Mouse (Mus musculus) heart, postnatal 36 days (tissue): Measurements from ENCODE around the gene Fbxl5. TPM values are rescaled to one million over a fixed set of nuclear protein-coding genes. Genes with fewer than 3 reads are reported as not detected.

Source experiments
- DNase-seq, 2 experiments: peaks; one replicate each; pipeline ENCODE4 v3.0.0; 2021 to 2022
- intact Hi-C: fragments of 180-260 bp; cut with DNase I; formaldehyde crosslinking; loops from one replicate; pipeline ENCODE4 v1.15.1; 2025
- total RNA-seq, 2 experiments: library from RNA; stranded (reverse); gene quantifications; 2 replicates each; pipeline ENCODE4 v1.2.3; 2021

Gene Fbxl5
- total RNA-seq, 2 experiments from 2014 or later, result 37.6 to 38.0 TPM

DNA sequence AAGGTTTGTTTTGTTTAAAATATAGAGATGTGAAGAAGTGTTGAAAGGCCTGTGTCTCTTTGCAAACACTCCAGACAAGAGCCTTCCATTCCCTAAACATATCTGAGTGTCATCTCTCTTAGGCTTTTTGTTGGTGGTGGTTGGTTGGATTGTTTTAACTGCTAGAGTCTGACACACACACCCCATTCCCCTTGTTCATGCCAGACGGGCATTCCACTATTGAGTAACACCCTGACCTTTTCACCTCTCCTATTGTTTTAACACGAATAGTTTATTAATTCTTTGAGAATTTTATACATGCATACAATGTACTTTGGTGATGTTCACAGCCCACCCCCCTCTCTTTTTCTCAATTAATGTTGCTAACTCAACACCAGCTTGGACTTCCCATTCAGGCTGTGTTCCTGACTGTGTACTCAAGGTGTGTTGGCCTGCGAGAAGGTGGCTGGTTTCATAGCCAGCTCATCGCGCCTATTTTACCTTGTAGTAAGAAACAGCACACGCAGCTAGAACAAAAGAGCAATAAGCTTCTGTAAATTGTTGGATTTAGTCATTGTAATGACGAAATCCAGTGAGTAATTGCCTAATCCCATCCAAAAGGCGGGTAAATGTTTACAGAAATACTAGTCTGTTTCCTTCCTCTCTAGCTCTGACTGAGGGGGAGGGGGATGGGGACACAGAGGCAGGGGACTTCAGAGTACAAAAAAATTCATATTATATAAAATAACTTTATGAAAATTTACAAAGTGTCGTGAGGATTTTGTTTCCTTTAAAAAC lies 33.3 kb downstream of the Fbxl5 start:
- no peak for DNase-seq
- intact Hi-C loops, result loop anchor here (10.0 kb wide), 1 partner anchor 553 kb away; the partner anchor contains the start of gene Cpeb2

DNA sequence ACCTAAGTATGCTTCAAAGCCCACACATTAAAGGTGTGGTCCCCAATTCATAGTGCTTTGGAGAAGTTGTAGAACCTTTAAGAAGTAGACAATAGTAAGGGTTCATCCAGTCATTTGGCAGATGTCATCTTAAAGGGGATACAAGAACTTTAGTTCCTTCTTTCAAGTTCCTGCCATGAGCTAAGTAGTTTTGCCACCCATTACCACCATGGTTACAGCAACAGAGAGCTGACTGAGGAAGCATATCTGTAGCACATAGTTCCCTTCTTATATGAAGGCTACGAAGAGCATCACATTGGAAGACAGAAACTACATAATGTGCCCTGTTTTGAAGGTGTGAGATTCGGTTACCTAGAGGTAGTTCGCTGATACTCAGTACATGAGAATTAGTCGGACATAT lies 34.8 kb downstream of the Fbxl5 start:
- DNase-seq, result no peak
- intact Hi-C loops, result loop anchor here (10.0 kb wide), 1 partner anchor 552 kb away; the partner anchor contains the start of gene Cpeb2

DNA sequence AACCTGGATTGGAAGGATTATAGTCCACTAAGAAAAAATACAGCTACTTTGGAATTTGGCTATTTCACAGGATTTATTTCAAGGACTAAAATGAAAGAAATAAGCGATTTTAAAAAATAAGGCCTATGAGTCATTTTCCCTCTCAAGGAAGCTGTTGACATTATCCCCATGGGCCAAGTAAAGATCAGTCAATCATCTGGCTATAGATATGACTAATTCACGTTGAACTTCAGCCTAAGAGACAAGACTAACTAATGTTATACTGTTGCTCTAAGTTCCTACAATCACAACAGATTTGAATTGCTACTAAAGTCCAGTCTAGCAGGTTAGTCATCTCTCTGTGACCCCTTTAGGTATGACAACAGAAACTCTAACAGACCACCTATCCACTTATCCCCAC lies 37.4 kb downstream of the Fbxl5 start:
- intact Hi-C loops, result loop anchor here (5.0 to 10.0 kb wide), 2 partner anchors 549 to 1668 kb away; partner anchors contain the start of genes Clrn2, Cpeb2 and Qdpr
- no peak for DNase-seq

DNA sequence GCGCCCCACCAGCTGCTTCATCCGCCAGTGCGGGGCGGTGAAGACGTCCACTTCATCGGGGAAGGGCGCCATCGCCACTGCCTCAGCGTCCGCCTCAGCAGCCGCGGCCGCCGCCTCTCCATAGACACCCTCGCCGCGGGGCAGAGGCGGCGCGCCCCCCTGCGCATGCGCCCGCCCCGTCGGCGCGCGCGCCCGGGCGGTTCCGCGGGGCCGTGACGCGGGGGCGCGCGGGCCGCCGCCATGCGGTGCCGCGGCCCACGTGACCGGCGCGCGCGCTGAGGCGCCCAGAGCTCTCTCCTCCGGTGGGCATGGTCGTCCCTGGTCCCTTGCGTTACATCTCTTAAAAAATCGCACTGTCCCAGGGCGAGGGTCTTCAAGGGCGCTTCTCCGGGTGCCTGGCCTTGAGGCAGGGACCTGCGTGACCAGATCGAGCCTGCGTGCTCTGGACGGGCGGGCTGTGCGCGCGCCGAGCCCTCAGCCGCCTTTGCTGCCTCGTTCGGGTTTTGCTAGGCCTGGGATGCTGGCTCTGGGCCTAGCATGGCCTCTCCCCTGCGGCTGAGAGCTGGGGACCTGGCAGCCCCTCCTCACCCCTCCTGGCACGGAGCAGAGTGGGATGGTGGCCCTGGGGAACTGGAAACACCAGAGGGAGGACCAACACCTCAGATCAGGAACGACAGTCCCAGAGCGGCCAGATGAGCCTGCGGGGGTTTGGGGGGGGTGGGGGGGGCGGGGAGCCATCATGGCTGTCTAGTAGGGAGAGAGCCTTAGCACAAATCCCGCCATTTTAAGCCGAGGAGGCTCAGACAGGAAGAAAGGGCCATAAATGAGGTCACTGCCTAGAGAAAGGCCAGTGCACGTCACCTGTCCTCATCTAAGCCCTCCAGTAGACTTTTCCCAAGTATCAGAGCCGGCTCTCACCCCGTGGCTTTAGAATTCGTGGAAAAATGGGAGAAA lies 39.2 kb downstream of the Fbxl5 start:
- intact Hi-C loops, result loop anchor here (5.0 to 10.0 kb wide), 2 partner anchors 547 to 1670 kb away; partner anchors contain the start of genes Clrn2, Cpeb2 and Qdpr
- peak; percentile 80 to 85 for DNase-seq

DNA sequence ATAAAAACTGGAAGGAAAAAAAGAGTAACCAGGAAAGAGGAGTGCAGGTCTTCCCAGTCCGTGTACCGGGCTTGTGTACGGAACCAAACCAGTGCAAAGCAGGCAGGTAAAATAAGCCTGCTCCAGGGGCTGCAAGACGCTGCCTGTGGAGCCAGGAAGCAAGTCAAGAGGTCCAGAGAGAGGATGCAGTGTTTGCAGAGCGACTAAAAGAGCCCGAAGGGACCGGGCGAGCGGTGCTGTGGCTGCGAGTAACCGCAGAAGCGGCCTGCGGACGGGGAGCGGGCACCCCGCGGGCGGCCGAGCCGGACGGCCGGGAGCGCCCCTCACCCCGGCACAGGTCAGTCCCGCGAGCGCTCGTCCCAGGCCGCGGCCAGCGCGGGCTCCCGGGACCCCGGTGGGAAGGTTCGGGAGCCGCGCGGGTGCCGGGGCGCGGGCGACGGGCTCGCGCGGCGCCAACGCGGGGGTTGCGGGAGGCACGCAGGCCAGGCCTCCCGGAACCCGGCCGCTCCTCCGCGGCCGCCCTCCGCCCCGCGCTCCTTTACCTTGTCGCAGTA lies 39.9 kb downstream of the Fbxl5 start:
- DNase-seq, result peak in 1 of 2 experiments; percentile 45

DNA sequence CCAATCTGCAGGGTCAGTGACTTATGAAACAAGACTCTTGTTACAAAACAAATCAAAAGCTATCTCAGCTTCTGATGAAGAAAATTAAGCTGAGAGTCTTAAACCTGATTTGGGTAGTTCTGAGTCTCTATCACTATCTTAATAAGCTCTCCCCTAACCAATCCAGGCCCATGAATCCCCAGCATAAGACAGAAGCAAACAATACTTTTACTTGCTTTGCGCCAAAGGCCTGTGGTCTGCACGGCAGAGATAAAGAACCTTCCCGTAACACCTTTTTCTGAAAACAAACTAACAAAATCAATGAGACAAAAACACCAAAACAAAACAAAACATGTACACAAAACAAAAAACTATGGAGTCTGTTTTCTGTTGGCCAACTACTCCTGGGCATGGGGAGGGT lies 42.9 kb downstream of the Fbxl5 start:
- intact Hi-C loops, result no loop called here
- no peak for DNase-seq

More for the DNA sequence above, 39.9 kb downstream of the Fbxl5 start:
- intact Hi-C loops, result loop anchor here (5.0 to 10.0 kb wide), 2 partner anchors 547 to 1671 kb away; partner anchors contain the start of genes Clrn2, Cpeb2 and Qdpr

DNA sequence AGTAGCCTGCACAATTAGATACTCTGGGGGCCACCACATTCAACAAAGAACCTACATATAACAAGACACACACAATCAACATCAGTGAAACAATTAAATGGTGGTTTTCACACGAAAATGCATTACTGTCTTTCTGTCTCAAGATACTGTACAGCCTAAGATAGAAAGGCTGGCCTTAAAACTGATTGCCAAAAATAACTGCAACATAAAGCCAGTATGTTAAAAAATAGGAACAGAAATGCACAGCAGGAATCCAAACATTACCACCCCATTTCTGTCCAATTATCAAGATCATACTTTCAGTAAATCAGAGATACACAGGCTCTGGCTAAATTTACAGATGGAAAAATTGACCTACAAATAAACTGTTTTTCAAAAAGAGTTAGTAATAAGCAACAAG lies 44.4 kb downstream of the Fbxl5 start:
- DNase-seq, result no peak
- intact Hi-C loops, result no loop called here

DNA sequence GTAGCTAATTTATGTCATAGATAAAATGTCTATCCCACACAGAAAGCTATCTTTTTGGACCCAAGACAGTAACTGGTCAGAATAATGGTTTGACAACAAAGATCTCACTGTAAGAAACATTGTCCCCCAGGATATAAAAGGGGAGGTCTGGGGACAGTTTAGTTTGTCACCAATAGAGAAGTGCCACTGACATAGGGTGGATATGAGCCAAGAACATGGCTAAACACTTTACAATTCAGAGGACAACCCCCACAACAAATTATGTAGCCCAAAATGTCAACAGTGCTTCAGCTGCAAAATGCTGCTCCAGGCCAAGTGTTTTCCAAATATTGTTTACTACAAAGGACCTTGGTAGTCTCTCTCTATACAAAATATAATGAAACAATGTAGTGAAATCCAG lies 45.0 kb downstream of the Fbxl5 start:
- intact Hi-C loops, result no loop called here
- DNase-seq, result no peak

DNA sequence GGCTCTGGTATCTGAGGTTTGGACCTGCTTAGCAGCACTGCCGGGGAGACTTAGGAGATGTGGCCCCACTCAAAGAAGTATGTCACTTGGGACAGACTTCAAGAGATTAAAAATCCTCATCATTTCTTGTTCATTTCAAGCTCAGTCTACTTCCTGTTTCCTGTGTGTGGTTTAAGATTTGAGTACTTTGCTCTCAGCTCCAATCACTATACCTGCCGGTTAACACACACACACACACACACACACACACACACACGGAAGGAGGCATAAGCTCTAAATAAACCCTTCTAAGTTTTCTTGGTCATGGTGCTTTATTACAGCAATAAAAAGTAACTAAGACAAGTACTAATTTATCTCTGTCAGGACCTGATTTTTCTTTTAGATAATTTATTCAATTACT lies 49.9 kb downstream of the Fbxl5 start:
- DNase-seq, result no peak
- intact Hi-C loops, result no loop called here

DNA sequence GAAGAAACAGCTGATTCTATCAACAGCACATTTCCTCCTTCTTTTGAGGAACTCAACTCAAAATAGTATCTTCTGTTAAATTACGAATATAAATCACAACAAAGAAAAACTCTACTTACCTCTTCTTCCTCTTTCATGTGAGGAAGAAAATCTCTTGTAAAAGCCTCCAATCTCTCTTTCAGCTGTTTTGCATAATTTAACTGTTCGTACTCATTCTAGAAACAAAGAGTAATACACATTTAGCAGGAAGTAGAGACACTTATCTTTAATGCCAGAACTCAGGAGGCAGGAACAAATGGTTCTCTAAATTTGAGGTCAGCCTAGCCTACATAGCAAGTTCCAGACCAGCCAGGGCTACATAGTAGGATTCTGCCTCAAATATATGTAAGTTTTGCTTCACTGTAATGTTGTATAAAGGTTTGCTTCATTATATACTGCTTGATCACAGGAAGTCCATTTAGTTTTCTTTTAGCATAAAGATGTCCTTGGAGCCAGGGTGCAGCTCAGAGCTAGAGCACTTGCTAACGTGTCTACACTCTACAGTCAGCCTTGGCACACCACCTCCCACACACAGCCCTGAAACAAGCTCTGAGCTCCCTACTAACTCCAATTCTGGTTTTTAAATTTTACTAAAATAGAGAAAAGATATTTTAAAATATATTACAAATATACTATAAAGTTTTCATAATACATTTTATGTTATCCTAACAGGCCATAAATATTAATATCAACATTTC lies 50.7 kb downstream of the Fbxl5 start:
- no peak for DNase-seq

DNA sequence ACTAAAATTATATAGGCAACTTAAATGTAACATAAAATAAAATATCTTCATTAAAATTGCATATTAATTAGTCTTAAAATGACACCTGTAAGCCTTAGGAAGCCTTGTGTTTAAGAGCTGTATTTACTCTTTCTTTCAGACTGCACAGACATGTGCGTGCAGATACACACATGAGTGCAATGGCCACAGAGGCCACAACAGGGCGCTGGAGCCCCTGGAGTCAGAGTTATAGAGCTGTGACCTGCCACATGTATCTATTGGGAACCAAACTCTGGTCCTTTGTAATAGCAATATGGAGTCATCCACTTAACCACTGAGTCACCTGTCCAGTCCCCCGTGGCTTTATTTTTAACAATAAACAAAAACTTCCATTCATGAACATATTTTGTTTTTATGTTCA lies 72.3 kb downstream of the Fbxl5 start:
- intact Hi-C loops, result no loop called here
- DNase-seq, result no peak

More for the DNA sequence above, 50.7 kb downstream of the Fbxl5 start:
- intact Hi-C loops, result no loop called here

DNA sequence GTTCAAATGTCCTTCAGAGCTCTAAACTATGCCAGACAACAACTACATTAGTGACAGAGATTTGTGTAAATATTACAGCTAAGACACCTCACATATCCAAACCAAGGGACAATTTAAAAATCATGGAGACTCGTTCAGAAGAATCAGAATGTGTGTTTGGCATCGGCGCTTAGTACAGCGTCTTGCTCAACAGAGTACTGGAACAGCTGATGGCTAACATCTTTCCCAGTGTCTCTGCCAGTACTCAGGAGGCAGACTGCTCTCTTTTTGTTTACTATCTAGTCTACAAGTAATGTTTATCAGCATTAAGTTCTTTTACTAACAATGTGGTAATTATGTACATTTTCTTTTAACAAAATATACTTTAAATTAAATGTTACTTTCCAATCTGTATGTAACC lies 73.4 kb downstream of the Fbxl5 start:
- DNase-seq, result no peak
- intact Hi-C loops, result no loop called here

DNA sequence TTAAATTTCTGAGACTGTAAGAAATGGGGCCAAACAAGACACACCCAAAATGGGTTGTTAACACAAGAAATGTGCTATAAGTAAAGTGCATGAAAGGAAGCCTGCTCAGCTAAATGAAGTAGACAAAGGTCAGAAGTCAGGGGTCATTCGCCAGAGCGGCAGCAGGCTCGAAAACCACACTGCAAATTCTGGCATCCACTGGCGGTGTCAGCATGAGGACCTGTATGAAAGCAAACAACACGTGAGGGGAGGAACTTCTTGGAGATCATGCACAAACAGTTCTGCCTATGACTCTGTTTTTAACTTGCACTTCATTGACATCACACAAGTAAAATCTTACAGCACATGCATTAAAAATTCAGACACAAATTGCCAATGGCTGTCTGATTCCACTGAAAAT lies 76.3 kb downstream of the Fbxl5 start:
- intact Hi-C loops, result no loop called here
- no peak for DNase-seq

DNA sequence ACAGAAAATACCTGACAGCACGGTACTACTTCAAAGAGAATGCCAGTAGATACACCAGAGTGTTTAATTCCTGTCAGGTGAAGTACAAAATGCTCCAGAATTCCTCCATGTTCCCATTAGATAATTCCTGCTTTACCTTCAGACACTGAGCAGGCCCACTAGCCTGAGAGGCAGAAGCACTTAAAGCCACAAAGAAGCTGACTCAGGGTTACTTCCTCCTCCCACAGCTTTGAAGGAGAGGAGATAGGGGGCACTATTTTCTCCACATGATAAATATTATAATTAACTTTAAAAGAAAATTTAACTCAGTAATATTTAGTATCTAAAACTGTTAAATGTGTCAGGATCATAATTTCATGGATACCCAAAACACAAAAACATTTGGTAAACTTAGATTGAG lies 77.3 kb downstream of the Fbxl5 start:
- intact Hi-C loops, result no loop called here
- DNase-seq, result no peak

DNA sequence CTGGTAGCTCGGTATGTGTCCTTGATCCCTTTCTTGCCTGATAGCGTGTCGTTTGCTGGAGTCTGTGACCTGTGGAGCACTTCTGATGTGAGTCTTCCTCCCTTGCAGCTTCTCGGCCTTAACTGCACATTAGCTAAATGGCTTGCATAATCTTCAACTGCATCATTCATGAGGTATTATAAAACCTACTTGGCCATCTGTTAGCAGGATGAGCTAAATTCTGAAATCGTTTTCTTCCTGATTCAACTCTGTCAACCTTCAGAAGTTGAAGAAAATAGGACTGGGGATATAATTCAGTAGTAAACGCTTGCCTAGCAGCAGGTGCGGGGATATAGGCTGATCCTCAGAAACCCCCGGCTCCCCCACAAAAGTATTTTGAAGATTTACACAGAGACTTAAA lies 89.1 kb downstream of the Fbxl5 start:
- intact Hi-C loops, result no loop called here
- DNase-seq, result no peak

DNA sequence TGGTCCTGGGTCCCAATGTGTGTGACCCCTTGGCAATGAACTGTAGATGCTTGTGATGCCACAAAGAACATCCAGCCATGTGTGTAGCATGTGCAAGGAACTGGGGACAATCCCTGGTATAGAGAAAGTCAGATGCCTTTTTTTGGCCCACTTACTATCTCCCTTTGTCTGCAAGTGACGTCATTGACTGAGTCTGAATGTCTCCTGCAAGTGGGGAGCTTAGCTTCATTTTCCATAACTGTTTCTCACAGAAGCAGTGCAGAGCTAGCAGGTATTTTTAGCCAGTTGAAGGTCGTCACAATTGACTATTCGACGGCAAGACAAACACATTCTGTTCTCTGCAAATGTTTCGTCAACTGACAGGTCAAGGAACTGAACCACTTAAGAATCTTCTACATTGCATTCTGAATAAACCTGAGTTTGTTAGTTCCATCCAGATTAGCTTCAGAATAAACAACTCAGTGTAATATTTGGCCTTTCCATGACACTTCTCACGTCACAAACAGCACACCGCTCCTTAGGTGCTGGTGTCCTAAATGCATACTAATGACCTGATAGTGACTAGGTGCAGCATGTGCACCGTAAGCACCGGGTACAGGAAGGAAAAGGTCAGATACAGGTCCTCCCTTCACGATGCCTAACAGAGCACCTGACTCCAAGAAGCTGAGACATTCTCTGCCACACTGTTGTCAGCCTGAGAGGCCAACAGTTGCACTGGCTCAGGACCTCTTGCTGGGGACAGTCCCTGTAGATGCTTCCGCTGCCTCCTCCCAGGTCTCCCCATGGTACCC lies 92.9 kb downstream of the Fbxl5 start:
- intact Hi-C loops, result loop anchor here (2.0 kb wide), 1 partner anchor 14 kb away; no protein-coding TSS in a partner anchor
- DNase-seq, result no peak

DNA sequence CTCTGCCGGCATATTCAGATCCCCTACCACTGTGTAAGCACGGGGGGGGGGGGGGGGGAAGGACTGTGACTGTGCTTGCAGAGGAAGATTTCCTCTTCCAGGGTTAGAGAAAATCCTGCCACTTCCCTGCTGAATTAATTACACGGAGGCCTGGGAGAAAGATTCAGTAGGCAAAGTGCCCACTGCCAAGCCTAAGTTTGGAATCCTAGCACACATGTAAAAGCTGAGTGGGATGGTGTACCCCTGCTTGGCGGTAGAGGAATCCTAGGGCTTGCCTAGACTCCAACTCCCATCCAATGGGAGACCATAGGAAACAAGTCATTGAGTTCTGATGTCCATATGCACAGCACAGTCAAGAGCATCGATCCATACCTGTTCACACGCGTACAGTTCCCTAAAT lies 97.6 kb downstream of the Fbxl5 start:
- intact Hi-C loops, result no loop called here
- DNase-seq, result no peak

DNA sequence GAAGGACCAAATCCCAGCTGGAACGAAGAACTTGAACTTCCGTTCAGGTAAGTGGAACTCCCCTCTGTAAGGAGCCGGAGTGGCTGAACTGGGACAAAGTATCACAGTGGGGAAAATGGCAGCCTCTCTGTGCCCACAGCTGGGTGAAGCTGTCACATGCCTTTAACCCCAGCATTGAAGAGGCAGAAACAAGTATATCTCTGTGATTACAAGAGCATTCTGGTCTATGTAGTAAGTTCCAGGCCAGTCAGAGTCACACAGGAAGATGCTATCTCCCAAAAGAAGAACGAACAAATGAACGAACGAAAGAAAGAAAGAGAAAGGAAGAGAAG lies 99.0 kb downstream of the Fbxl5 start:
- intact Hi-C loops, result no loop called here
- no peak for DNase-seq
